Mouse (Mus musculus) forebrain, embryonic 12.5 days (tissue): ENCODE measurements around the gene Ccdc194. TPM values are rescaled to one million over a fixed set of nuclear protein-coding genes. Genes with fewer than 3 reads are reported as not detected.

Experiments
- ATAC-seq: fragments of 200-750 bp; cut with Nextera tagmentation; 2 replicates; pipeline ENCODE4 v1.8.0; 2017; ENCODE audit warnings: moderate TSS enrichment; ENCODE audit not compliant: low FRiP score
- H3K27ac ChIP-seq: fragments of 300-500 bp; sonication (generic); 2 replicates; pipeline ENCODE4 v1.5.1; 2016; ENCODE audit warnings: mild to moderate bottlenecking
- H3K27me3 ChIP-seq: fragments of 300-500 bp; sonication (generic); 2 replicates; pipeline ENCODE4 v1.6.1; 2016; ENCODE audit warnings: mild to moderate bottlenecking
- H3K36me3 ChIP-seq: fragments of 300-500 bp; sonication (generic); replicated peaks from 2 replicates; pipeline ENCODE4 v1.6.1; 2016; ENCODE audit warnings: mild to moderate bottlenecking
- H3K4me1 ChIP-seq: fragments of 300-500 bp; sonication (generic); 2 replicates; pipeline ENCODE4 v1.6.1; 2016
- H3K4me2 ChIP-seq: fragments of 300-500 bp; sonication (generic); 2 replicates; pipeline ENCODE4 v1.6.1; 2016; ENCODE audit warnings: mild to moderate bottlenecking, moderate library complexity
- H3K4me3 ChIP-seq: fragments of 300-500 bp; sonication (generic); replicated peaks from 2 replicates; pipeline ENCODE4 v1.5.1; 2016; ENCODE audit warnings: mild to moderate bottlenecking
- H3K9ac ChIP-seq: fragments of 300-500 bp; sonication (generic); 2 replicates; pipeline ENCODE4 v1.6.1; 2016; ENCODE audit warnings: mild to moderate bottlenecking
- H3K9me3 ChIP-seq: fragments of 300-500 bp; sonication (generic); 2 replicates; pipeline ENCODE4 v1.6.1; 2016
- WGBS: fragments of 180-500 bp; shearing (Covaris S2); methylation state at CpG from one replicate; pipeline ENCODE4 v1.1.7; 2016; 5-methylcytosine and 5-hydroxymethylcytosine counted together
- polyA plus RNA-seq: library from polyadenylated mRNA; unstranded; fragments of >200 nt; fragmentation: Nextera tagmentation; extraction: Ambion mirVana; gene quantifications from 2 replicates; pipeline ENCODE4 v1.2.1, GENCODE M21; 2016

The Ccdc194 gene
- polyA plus RNA-seq, 1 experiment from 2014 or later = 0.20 TPM

- no peaks in the 10 kb centered on the region for H3K36me3 ChIP-seq
- H3K27ac ChIP-seq = no peak overlapping the region
- H3K4me2 ChIP-seq = no peak overlapping the region
- peaks cover 15% of the 10 kb centered on the region for H3K4me1 ChIP-seq
- H3K9me3 ChIP-seq = peaks cover 5% of the 10 kb centered on the region; the same call in 1 of the 2 replicates
- no peak for ATAC-seq
- H3K4me3 ChIP-seq = no peak overlapping the region
- peaks cover 80% of the 10 kb centered on the region for H3K27me3 ChIP-seq
- WGBS = 92% methylated on average over 4 of the region's 4 CpGs
- H3K9ac ChIP-seq = no peak overlapping the region
Measured at GRCm38 (mm10) chr8:71563992-71564391, 38.5 kb upstream of the Ccdc194 start.

DNA sequence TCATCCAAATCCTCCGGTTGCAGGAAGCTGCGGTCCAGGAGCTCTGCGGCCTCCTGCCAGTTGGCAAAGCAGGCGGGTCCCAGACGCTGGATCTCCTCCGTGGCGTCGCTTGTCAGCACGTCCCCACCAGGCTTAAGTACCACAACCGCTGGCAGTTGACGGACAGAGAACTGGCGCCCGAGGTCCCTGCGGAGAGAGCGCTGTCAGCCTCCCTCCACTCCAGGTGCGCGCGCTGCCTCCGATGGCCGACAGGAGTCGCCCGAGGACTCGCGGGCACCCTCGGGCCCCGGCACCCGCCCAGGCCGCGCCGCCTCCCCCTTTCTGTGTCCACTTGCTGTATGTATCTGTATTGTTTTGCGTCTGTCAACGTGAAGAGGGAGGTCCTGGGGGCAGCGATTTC lies 37.2 kb upstream of the Ccdc194 start:
- no peaks in the 10 kb centered on the region for H3K36me3 ChIP-seq
- peaks cover 17% of the 10 kb centered on the region for H3K4me1 ChIP-seq
- H3K9ac ChIP-seq = no peak overlapping the region
- H3K27me3 ChIP-seq = peaks cover 80% of the 10 kb centered on the region
- H3K4me3 ChIP-seq = peak overlapping the region; percentile 24
- no peak overlapping the region for H3K27ac ChIP-seq
- peaks cover 5% of the 10 kb centered on the region; the same call in 1 of the 2 replicates for H3K9me3 ChIP-seq
- H3K4me2 ChIP-seq = peak overlapping the region; percentile 35
- under 1% methylated on average over 33 of the region's 33 CpGs for WGBS
- ATAC-seq = peak; percentile 28; the same call in 1 of the 2 replicates

DNA sequence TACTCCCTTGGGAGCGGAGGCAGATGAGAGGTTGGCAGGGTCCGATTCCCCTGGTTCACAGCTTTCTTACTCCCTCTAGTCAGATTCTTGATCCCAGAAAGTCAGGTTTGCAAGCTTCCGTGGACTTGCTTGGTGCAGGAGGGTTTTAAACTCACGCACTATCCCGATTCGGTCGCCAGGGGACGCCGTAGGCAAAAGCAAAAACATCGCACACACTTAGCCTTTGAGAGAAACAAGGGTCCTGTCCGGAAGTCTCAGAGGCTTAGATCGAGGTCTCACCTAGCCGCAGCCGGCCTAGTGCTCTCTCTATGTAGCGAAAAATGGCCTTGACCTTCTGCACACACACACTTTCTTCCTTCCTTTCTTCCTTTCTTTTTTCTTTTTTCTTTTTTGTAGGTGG lies 35.9 kb upstream of the Ccdc194 start:
- H3K4me3 ChIP-seq = no peak overlapping the region
- WGBS = 3% methylated on average over 15 of the region's 15 CpGs
- H3K4me2 ChIP-seq = no peak overlapping the region
- no peaks in the 10 kb centered on the region for H3K36me3 ChIP-seq
- no peak overlapping the region for H3K27ac ChIP-seq
- 0 out of 2 replicates have a peak, but pooled peaks have one; percentile 25 for ATAC-seq
- H3K9me3 ChIP-seq = peaks cover 5% of the 10 kb centered on the region; the same call in 1 of the 2 replicates
- peaks cover 17% of the 10 kb centered on the region for H3K4me1 ChIP-seq
- H3K27me3 ChIP-seq = peaks cover 86% of the 10 kb centered on the region
- no peak overlapping the region for H3K9ac ChIP-seq

GRCm38 (mm10) chr8:71560765-71561164 lies 35.3 kb upstream of the Ccdc194 start:
- no peak for ATAC-seq
- WGBS = 87% methylated on average over 5 of the region's 5 CpGs
- Histone ChIP-seq H3K4me1 (peaks cover 17% of the 10 kb centered on the region), H3K36me3 (no peaks in the 10 kb centered on the region), H3K4me2 (no peak overlapping the region), H3K9ac (no peak overlapping the region), H3K27ac (no peak overlapping the region), H3K4me3 (no peak overlapping the region), H3K9me3 (peaks cover 5% of the 10 kb centered on the region; the same call in 1 of the 2 replicates), H3K27me3 (peaks cover 86% of the 10 kb centered on the region)

GRCm38 (mm10) chr8:71560071-71560470 lies 34.6 kb upstream of the Ccdc194 start:
- whole genome bisulfite sequencing = 74% methylated on average over 3 of the region's 3 CpGs
- ATAC-seq = no peak

GRCm38 (mm10) chr8:71558958-71559690 lies 33.6 kb upstream of the Ccdc194 start:
- 2% methylated on average over 24 of the region's 24 CpGs for WGBS

More at GRCm38 (mm10) chr8:71560071-71560470, 34.6 kb upstream of the Ccdc194 start:
- peaks cover 93% of the 10 kb centered on the region for H3K27me3 ChIP-seq
- peaks cover 5% of the 10 kb centered on the region; the same call in 1 of the 2 replicates for H3K9me3 ChIP-seq
- H3K4me3 ChIP-seq = no peak overlapping the region
- H3K4me2 ChIP-seq = no peak overlapping the region
- H3K36me3 ChIP-seq = no peaks in the 10 kb centered on the region
- H3K9ac ChIP-seq = no peak overlapping the region
- no peak overlapping the region for H3K27ac ChIP-seq
- peaks cover 17% of the 10 kb centered on the region for H3K4me1 ChIP-seq

GRCm38 (mm10) chr8:71558071-71558957 lies 32.8 kb upstream of the Ccdc194 start, which contains the start of gene Tmem221:
Gene Tmem221 (minus strand): TSS chr8:71558871.
- Histone ChIP-seq H3K36me3 (no peaks in the 10 kb centered on the region), H3K4me3 (peak within 1 kb of the TSS; percentile 36), H3K27me3 (peaks cover 96% of the 10 kb centered on the region), H3K27ac (no peak within 1 kb of the TSS), H3K4me2 (peak within 1 kb of the TSS; percentile 50), H3K4me1 (peaks cover 17% of the 10 kb centered on the region), H3K9me3 (no peaks in the 10 kb centered on the region), H3K9ac (no peak within 1 kb of the TSS)
- 4% methylated on average over 70 of the region's 70 CpGs for WGBS
- ATAC-seq = no peak

More at GRCm38 (mm10) chr8:71558958-71559690, 33.6 kb upstream of the Ccdc194 start:
- Histone ChIP-seq H3K27ac (no peak overlapping the region), H3K27me3 (peaks cover 100% of the 10 kb centered on the region), H3K36me3 (no peaks in the 10 kb centered on the region), H3K9me3 (peaks cover 3% of the 10 kb centered on the region; the same call in 1 of the 2 replicates), H3K9ac (no peak overlapping the region), H3K4me2 (peak overlapping the region; percentile 50), H3K4me3 (peak overlapping the region; percentile 36), H3K4me1 (peaks cover 17% of the 10 kb centered on the region)
- no peak for ATAC-seq

GRCm38 (mm10) chr8:71554644-71555043 lies 29.1 kb upstream of the Ccdc194 start:
- no peak overlapping the region for H3K9ac ChIP-seq
- no peaks in the 10 kb centered on the region for H3K36me3 ChIP-seq
- H3K9me3 ChIP-seq = no peaks in the 10 kb centered on the region
- H3K4me2 ChIP-seq = no peak overlapping the region
- peaks cover 11% of the 10 kb centered on the region for H3K4me1 ChIP-seq
- H3K27me3 ChIP-seq = peaks cover 59% of the 10 kb centered on the region
- no peak for ATAC-seq
- WGBS = 83% methylated on average over 2 of the region's 2 CpGs
- no peak overlapping the region for H3K27ac ChIP-seq
- H3K4me3 ChIP-seq = no peak overlapping the region

DNA sequence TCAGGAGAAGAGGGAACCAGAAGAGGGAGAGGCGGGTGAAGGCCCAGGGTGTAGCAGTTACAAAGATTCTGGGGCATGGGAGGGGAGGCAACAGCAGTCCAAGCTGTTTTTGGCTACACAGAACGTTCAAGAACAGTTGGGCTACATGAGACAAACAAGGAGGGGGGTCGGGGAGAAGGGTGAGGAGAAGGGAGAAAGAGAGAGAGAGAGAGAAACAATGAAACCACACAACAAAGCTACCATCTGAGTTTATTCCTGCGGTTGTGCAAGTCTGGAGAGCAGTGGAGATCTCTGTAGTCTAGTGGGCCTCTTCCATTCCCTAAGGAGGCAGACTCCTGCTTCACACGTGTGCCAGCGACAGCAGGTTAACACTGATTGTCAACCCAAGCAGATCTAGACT lies 28.5 kb upstream of the Ccdc194 start:
- H3K9ac ChIP-seq = no peak overlapping the region
- no peak overlapping the region for H3K4me3 ChIP-seq
- H3K9me3 ChIP-seq = no peaks in the 10 kb centered on the region
- ATAC-seq = no peak
- 72% methylated on average over 6 of the region's 6 CpGs for WGBS
- H3K36me3 ChIP-seq = no peaks in the 10 kb centered on the region
- no peak overlapping the region for H3K4me2 ChIP-seq
- no peak overlapping the region for H3K27ac ChIP-seq
- H3K27me3 ChIP-seq = peaks cover 53% of the 10 kb centered on the region
- peaks cover 9% of the 10 kb centered on the region for H3K4me1 ChIP-seq

- no peak for ATAC-seq
- Histone ChIP-seq H3K36me3 (peaks cover 9% of the 10 kb centered on the region), H3K4me3 (no peak overlapping the region), H3K4me1 (no peaks in the 10 kb centered on the region), H3K4me2 (no peak overlapping the region), H3K27me3 (peaks cover 40% of the 10 kb centered on the region), H3K9me3 (no peaks in the 10 kb centered on the region), H3K9ac (no peak overlapping the region), H3K27ac (no peak overlapping the region)
- WGBS = 75% methylated on average over 6 of the region's 6 CpGs
Measured at GRCm38 (mm10) chr8:71552770-71553169, 27.3 kb upstream of the Ccdc194 start.

DNA sequence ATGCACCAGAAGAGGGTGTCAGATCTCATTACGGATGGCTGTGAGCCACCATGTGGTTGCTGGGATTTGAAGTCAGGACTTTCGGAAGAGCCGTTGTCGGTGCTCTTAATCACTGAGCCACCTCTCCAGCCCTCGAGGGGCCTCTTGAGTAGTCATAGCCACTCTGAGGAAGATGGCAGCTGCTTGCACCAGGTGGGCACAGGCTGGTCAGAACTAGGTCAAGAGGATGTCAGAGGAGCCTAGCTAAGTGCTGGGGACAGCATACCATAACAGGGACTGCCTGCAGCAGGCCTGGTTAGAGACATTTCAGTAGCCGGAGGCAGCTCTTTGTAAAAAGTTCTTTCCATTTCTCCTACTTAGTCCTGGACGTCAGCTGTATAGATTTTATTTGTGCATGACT lies 25.2 kb upstream of the Ccdc194 start:
- no peak for ATAC-seq
- no peak overlapping the region for H3K4me3 ChIP-seq
- H3K27me3 ChIP-seq = peaks cover 20% of the 10 kb centered on the region
- no peak overlapping the region for H3K27ac ChIP-seq
- no peaks in the 10 kb centered on the region for H3K9me3 ChIP-seq
- WGBS = 68% methylated on average over 7 of the region's 7 CpGs
- H3K36me3 ChIP-seq = peaks cover 27% of the 10 kb centered on the region
- H3K4me2 ChIP-seq = no peak overlapping the region
- H3K4me1 ChIP-seq = no peaks in the 10 kb centered on the region
- H3K9ac ChIP-seq = no peak overlapping the region

DNA sequence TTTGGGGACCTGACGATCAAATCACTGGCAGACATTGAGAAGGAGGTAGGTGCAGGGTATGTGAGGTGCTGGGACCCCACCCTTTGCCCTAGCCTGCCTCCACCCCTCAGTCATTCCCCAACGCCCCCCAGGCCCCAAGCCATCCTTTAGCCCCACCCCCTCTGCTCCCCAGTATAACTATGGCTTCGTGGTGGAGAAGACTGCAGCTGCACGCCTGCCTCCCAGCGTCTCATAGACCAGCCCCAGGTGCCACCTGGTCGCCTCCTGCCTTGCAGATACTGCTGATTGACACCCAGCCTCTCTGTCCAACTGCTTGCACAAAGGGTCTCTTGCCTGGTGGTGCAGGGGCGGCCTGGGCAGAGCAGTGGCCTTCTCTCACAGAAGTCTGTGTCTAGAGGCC lies 22.1 kb upstream of the Ccdc194 start:
- Histone ChIP-seq H3K9me3 (no peaks in the 10 kb centered on the region), H3K4me2 (no peak overlapping the region), H3K4me3 (no peak overlapping the region), H3K9ac (no peak overlapping the region), H3K27me3 (no peaks in the 10 kb centered on the region), H3K27ac (no peak overlapping the region), H3K4me1 (peaks cover 9% of the 10 kb centered on the region), H3K36me3 (peaks cover 34% of the 10 kb centered on the region)
- 89% methylated on average over 7 of the region's 7 CpGs for WGBS
- ATAC-seq = no peak
